Mouse (Mus musculus) olfactory bulb, adult 2 months (tissue): ENCODE data around the gene Olfr553.

Source experiments
- CTCF ChIP-seq: fragments of 200-500 bp; IDR thresholded peaks from 2 replicates; pipeline ENCODE4 v1.5.1; 2012; ENCODE audit warnings: low read depth, mild to moderate bottlenecking, low read length, moderate library complexity; ENCODE audit not compliant: insufficient read depth
- POLR2A ChIP-seq: fragments of 200-500 bp; IDR thresholded peaks from 2 replicates; pipeline ENCODE4 v1.6.1; 2012; ENCODE audit warnings: mild to moderate bottlenecking, low read depth, low read length, moderate library complexity; ENCODE audit not compliant: insufficient read depth

- TF ChIP-seq CTCF (no peak), POLR2A (no peak)
Observed at GRCm38 (mm10) chr7:102575998-102576397, 42.0 kb downstream of the Olfr553 start.
